Mouse (Mus musculus): ENCODE data around the gene Ift88.
A peak's percentile ranks its signal among the peaks of the same experiment; 100 is the strongest.

The Ift88 gene

DNA sequence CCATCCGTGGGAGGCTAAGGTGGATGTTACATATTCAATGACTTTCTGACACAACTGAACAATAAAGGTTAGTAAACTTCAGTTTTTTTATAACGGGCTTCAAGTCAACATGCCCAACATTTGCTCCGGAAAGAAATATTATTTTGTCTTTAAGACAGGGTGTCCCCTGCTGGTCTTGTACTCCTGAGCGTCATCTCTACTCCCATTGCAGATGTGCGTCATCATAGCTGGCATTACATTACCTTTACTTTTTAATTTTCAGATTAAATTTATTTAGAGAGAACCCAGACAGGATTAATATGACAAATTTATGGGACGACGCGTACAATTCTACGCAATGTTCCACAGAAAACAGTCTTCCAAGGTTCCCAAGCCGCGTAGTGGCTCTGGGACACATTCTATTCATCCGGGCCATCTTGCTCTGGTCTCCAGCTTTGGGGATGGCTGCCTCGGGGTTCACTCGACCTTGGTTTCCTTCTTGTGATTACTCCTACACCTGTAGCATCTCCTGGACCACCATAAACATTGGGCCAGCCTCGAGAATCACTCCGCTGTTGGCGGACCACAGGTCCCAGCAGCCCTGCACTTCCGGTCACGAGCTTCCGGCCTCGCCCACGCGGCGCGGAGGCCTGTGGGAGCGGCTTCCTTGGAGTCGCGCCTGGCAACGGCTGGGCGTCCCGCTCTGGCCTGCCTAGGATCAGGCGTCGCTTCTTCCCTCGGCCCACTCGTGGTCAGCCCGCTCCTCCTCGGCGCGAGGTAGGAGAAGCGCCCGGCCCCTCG lies at the start of gene Ift88:
Gene Ift88 (plus strand): TSS at position 631 of the 780 bp plus-strand sequence.
- DNase-seq, result peak; percentile 87

DNA sequence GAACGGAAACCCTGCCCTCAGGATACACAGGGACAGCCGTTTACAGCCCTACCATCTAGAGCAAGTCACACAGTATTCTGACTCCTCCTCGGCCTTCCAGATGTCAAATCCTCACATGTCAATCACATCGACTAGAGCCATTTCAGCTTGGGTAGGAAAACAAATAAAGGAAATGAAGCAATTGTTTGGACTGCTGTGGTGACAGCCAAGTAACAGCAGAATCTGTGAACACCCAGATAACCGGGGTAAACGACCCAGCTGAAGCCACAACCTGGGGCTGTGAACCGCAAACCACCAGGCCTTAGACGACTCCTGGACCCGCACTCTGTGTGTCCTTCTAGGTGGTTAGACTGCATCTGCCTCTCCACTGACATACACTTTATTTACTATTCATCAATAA lies 48.7 kb upstream of the Ift88 start:
- DNase-seq, result no peak

DNA sequence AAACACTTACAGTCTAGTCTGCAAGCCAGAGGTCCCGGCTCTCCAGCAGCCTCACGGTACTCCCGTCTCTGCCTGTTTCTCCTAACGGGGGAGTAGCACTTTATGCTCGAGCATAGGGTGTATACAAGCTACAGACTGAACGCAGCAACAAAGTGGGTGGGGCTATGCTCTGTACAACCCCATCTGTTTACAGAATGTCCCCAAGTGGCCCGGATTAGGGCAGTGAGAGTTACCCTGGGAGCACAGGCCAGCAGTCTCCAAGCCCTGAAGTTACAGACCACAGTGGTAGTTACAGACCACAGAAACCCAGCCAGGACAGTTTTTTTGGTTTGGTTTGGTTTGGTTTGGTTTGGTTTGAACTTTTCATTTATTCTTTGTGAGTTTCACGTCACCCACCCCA lies 47.8 kb upstream of the Ift88 start:
- DNase-seq, result no peak

DNA sequence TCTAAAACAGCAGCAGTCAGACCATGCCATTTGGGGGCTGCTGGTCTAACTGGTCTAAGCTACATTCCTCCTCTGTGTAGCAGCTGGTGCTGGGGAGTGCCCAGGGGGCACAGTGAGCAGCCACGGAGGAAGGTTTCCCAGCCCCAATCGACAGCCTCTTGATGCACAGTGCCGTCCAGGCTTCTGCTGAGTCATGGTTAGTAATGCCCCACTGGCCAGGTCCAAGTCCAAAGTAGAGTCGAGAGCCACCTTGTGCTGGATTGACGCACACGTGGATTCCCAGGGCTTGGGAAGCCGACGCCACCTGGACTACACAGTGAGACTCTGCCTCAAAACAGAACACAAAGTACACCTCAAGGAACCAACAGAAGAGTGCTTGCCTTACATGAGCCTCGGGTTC lies 46.9 kb upstream of the Ift88 start:
- no peak for DNase-seq

DNA sequence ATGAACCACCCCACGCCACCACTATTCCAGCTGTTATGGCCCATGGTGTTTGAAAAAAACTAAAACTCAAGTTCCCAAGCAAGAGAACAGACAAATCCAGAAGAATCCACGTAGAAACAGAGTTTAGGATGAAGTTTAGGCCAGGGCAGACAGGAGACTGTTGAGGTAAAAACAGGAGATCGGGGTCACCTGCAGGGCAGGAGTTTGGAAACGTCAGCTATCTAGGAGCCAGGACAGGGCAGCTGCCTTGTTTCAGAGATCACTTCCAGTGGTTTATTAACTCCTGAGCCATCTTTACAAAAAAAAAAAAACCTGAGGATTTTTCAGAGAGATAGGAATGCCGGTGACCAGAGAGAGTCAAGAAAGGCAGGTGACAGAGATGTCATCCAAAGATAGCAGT lies 46.3 kb upstream of the Ift88 start:
- DNase-seq, result no peak

DNA sequence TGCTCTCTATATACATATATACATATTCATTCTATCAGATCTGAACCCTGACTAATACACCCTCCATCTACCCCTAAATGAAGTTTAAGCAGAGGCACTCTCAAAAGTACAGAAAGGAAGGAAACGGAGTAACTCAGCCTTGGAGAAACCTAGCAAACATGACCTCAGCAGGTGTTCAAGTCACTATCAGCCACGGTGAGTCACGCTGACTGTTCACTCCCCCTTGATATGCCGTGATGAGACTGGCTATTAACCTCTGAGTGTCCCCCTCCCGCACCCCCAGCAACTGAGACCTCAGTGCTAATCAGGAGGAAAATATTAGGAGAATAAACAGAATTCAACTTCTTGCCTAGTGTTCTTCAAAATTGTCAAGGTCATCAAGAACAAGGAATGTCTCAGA lies 38.2 kb upstream of the Ift88 start:
- DNase-seq, result no peak

DNA sequence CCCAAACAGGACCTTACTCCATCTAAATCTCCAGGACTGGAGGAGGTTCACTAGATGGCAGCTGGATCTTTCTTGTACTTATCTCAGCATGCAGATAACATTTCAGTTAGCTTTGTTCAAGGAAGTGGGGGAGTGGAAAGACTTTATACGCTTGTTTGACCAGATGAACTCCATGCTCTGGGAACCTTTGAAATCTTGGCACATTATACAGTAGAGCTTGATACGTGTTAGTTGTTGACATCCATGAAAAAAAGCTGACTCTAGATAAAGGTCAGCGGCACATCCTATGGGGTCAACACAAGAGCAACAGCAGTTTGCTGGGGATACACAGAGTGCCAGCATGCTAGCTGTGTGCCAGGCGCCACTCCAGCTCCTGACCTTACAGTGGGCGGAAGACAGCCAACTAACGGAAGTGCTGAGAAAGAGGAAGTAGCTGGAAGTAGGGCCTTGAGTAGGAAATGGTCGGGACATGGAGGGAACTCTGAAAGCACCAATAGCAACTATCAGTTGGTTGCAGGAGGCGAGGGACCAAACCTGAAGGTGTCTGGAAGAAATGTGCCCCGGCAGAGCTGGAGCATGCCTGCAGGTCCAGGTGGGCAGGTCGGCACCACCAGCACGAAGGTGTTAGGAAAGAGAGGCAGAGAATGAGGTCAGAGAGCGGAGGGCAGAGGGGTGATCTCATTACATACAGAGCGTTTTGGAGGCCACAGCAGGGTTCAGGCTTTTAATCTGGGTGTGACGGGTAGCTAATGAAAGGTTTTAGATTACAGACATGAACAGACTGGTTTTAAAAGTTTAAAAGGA lies 36.9 kb upstream of the Ift88 start:
- no peak for DNase-seq

DNA sequence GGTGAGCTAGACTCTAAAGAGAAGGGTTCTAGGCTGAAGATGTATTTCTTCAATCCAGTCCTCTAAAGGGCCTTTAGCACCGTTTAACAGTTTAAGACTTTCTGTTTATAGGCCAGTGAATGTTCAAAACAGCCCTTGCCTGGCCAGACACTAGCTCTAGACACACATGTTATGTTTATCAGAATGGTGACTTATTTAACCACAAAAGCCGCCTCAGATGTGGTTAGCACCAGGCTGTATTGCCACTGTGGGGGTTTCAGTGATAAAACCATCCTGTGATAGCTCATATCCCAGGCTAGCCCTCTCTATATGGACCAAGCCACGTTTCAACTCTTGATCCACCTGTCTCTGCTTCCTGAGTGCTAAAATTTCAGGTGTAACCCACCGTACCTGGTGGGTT lies 32.2 kb upstream of the Ift88 start:
- DNase-seq, result no peak

DNA sequence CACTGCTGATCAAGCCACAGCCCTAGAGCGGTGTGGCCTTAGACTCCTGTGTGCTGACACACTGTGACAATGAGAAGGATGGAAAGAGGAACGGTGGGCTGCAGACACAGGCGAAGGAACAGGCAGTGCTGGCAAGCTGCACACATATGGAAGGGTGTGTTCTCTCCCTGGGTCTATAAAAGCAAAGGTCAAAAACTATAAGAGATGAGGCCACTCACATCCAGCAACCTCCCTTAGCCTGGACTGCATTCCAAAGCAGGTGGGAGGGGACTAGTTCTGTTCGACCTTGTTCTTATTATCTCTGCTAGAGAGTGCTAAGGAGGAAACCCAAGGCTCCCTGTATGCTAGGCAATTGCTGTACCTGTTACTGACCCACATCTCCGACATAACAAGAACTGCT lies 31.6 kb upstream of the Ift88 start:
- DNase-seq, result no peak

DNA sequence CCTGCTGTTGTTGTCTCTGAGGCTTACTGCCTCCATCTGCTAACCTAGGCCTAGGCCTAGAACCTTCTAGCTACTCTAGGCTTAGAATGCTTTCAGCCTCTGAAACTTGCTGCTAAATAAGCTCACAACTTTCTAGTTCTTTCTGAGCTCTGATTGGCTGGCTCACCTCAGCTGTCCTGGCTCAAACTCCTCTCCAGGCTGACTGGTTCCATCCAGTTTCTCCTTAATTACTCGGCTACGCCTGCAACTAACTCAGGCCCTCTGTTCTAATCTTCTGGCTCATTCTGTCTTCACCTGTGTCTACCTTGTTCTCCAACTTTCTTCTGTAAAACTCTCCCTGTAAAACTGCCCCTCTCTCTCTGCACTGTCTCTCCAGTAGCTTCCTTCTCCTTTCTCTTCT lies 28.4 kb upstream of the Ift88 start:
- no peak for DNase-seq

DNA sequence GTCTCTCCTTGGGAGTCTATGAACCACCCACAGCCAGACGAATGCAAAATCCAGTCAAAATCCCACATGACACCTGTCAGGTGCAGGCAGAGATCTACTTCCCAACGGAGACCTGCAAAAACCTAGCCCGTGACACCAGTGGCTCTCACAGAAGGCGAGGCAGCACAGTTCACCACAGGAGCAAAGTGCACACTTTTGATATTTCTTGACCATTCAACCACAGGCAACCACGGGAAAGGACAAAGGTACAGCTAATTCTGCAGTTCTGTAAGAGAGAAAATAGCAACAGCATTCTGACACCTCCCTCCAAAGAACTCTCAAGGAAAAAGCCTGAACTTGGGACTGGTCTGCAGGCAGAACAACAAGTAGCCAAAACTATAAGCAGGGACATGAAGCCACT lies 26.6 kb upstream of the Ift88 start:
- DNase-seq, result no peak

DNA sequence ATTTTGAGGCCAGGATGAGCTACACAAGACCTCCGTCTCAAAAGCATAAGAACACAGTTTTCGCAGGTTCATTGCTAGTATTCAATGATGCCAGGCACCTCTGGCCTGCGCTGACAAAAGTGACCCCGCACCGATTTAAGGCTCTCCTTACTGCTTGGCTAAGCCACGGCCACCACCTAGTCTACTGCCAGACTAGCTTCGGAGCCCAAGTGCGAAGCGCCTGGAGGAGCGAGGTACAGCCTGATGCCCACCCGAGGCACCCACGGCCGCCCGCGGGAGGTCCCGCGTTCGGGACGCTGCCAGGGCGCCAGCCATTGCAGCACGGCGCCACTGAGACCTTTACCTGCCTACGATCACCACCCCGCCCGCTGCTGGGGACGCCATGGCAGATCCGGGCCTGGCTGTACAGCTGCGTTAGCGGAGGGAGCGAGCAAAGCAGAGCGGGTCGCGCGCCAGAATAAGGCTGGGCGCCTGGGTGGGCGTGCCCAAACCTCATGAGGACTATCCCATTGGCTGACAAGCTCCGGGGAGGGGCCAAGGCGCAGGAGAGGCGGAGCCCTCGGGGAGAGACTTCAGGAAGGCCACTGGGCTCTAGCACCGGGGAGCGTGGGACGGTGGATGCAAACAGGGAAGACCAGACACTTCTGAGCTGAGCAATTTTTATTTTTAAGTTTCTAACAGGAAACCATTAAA lies 25.7 kb upstream of the Ift88 start, which contains the start of gene Cryl1:
Gene Cryl1 (minus strand): TSS at position 465 of the 693 bp plus-strand sequence.
- DNase-seq, result peak; percentile 98

DNA sequence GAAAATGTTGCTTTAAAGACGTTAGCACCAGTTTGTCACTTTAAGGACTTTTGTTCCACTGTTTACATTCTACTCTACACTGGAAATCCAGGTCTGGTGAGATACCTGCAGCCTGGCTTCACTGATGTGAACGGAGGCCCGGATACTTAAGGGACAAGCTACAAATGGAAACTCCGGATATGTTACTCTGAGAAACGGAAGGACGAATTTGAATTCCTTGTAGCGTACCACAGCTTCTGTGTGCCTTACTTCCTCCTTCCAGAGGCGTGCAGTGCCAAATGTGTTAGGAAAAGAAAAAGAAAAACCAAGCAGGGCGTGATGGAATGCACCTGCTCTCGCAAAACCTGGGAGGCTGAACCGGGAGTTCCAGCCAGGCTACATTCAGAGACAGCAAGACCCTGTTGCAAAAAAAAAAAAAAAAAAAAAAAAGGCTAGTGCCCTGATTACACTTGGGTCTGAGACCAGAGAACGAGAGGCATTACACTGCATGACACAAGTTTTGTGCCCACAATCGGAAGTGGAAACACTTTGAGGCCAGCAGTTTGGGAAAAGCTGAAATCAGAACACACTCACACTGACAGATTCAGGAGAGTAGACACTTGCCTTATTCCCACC lies 24.9 kb upstream of the Ift88 start:
- DNase-seq, result no peak

DNA sequence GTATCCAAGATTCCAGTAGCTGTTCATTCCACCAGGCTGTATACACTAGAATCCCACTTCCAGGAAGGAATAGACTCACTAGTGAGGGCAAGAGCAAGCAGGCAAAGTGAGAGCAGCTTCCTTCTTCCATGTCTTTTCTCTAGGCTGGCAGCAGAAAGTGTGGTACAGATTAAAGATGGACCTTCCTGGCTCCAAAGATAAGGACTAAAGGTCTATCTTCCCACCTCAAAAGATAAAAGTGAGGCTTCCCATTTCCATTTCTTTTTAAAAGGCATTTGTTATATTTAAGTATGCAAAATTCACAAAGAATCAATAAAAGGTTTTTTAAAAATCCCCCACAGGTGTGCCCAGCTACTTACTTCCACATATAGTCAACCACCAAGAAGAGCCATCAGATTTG lies 21.0 kb upstream of the Ift88 start:
- DNase-seq, result no peak

DNA sequence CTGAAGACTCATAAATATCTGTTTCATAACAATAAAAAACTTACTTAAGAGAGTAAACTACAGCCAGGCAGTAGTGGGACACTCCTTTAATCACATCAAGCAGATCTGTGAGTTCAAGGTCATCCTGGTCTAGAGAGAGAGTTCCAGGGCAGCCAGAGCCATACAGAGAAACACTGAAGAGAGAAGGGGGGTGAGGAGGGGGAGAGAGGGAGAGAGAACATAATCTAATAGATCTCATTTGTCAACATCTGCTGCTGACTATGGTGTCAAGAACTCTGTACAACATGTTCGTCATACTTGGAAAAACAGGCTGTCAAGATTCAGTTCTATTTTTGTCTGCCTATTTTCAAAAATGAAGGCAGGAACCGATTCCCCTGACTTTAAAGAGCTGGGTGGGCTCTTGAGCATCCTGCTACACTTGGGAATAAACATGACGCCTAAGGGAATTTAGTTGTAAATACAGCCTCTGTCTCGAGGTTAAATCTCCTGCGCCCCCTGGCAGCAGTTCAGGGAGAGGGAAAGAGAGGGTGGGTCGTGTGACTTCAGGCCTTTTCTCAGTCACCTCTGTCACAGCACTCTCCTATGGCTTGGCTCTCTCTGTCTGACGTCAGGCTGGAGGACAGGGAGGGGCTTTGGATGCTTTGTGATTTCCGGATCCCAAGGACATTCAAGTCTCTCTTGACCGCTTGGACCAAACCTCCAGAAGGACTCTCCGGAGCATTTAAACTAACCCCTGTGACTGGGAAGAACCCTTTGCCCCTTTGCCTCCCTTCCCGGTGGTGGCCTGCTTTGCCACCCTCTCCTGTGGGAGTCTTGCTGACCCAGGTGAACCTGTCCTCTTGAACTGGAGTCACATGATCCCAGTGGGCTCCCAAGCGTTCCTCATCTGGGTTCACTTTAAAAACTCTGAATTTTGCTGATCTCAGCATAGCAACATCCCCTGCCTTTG lies 16.5 kb upstream of the Ift88 start:
- peak; percentile 78 for DNase-seq

DNA sequence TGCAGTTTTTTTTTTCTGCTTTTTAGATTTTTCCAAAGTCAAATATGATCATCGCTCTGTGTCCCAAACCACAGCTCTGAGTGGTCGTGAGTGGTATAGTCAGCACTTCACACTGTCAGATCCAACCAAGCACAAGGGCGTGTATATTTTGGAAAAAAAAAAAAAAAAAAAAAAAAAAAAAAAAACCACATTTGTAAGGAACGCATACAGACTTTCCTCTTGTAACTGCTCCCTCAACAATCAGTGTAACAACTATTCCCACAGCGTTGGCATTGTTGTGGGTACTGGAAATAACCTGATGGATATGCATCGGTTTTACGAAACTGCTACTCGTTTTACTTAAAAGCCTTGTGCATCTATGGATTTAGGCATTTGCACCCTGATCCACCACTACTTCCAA lies 15.8 kb upstream of the Ift88 start:
- DNase-seq, result no peak

DNA sequence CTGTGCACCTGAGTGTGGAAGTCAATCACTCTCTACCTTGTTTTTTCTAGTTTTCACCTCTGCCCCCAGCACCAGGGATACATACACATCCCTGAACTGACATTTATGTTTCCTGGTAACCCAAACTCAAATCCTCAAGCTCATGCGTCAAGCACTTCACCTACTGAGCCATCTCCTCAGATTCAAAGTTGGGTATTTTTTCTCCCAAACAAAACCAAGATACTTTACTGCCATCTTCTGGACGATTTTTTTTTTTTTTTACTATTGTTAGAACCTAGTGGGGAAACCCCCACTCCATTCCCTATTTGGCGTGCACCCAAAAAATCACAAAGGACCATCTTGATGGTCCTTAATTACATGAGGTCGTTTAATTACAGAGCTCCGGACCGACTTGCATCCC lies 14.8 kb upstream of the Ift88 start:
- DNase-seq, result no peak

DNA sequence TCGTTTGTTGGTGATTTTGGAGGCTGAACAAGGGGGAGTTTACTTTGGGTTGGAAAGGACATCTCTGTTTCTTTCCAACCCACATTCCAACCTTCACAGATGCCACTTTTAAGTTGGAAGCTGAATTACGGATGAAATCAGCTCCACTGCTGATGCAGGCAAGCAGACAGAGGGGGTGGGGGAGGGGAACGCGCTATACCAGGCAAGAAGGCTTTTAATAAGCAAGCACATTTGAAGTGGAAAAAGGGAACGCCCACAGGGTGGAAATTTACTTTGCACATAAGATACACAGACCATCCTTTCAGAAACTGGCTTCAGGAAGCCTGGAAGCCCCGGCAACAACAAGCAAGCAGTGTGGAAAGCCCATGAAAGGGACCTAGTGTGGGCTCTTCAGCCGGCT lies 11.7 kb upstream of the Ift88 start:
- DNase-seq, result no peak

DNA sequence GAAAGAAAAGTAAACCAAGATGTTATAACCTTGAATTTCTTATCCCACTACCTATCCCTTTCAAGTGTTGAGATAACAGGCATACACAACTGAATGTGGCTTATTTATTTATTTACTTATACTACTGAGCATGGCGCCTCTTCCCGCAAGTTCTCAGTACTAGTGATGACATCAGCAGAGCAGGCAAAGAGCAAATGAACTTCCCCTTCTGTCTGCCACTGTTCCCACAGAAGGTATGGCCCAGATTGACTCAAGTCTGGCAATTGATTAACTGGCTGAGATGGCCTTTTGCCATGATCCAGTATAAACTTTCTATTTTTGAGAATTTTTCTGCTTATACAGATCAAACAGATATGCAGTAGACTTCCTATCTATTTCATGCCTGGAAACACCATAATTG lies 6.7 kb upstream of the Ift88 start:
- no peak for DNase-seq

DNA sequence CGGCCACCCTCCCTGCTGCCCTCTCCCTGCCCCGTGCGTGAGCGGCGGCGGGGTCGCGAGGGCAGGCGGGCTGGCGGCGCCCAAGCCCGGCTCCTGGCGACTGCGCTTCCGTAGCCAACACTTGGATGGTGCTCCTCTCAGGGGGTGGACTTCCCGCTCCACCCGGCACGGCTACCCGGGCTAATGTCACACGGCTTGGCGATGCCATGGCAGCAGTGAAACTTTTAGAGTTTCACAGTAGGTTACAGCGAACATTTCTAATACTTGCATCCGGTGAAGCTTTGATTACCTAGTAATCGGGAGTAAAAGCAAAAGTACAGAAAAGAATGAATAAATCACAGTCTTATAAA lies 325 bp downstream of the Ift88 start:
- no peak for DNase-seq

DNA sequence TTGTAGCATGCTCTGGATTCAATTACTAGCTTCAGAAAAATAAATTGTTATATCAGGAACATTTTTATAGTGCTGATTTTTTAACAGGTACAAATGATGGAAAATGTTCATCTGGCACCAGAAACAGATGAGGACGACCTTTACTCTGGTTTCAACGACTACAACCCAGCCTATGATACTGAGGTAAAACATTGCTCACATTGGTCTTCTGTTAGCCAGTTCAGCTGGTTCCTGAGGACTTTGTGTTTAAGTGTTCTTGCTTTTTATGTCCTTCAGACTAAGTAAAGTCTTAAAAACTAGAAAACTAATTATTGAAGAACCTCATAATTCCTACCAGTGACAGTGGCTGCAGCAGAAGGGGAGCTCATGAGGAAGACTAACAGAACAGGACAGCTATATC lies 6.6 kb downstream of the Ift88 start:
- DNase-seq, result no peak

DNA sequence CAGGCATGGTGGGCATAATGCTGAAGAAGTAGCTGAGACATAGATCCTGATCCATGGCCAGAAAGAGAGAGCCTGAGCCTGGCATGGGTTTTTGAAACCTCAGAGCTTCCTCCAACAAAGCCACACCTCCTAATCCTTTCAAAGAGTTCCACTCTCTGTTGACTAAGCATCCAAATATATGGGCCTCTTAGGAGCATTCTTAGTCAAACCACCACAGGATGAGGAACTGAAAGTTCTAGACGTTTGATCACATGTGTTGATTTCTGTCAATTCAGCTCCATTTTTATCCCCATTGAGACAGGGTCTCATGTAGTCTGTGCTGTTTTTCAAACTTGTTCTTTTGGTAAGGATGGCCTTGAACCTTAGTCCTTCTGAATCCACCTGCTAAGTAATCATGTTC lies 28.7 kb downstream of the Ift88 start:
- no peak for DNase-seq

Data from thymus, postnatal 4 days (tissue).